In the genomic region with DNA sequence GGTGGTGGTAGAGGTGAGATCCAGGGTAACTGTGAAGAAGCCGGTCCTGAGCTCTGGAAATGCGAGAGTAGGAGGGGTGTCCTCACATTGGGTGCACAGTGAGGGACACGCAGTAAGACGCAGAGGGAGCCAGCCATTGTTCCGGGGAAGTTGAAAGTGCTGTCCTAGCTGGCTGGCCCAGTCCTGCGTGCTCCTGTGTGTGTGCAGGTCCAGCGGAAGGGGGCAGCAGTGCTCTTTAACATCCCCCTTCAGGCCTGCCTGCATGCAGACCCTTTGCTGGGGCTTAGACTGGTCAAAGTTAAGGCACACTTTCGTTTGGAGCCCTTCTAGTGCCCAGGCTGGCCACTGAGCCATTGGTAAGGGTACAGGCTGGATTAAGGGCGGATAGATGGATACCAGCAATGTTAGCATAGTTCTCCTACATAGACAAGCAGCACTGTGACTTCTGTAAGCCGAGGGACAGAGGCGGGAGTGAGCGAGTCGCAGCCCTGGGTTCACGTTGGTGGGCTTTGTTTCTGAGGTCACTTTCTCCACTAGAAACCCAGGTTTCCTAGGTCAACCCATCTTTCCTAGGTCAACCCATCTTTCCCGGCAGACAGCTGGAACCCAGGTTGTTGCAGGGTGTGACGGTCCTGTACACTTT, we compare ENCODE assay signal across 8 mouse cellular contexts. TPM values are rescaled to one million over a fixed set of nuclear protein-coding genes. Genes with fewer than 3 reads are reported as not detected.
DNase-seq lines count a peak whose midpoint lies in the region; ATAC-seq and TF ChIP-seq lines count a peak whose summit lies in the region.

No protein-coding gene starts in this region.

- peaks cover 13% of the 10 kb centered on the region for H3K36me3 ChIP-seq in heart, embryonic 14.5 days (ENCODE audit: control insufficient read depth, insufficient read depth, low read length)

- H3K4me2 ChIP-seq in heart, embryonic 14.5 days (ENCODE audit: low read length) = peak overlapping the region; percentile 97

- WGBS in heart, embryonic 14.5 days = 51% methylated on average over 16 of the region's 16 CpGs
- WGBS in lung, adult 2 months = 39% methylated on average over 16 of the region's 16 CpGs

- no peak for ATAC-seq in heart, embryonic 14.5 days (ENCODE audit: insufficient number of reproducible peaks, insufficient read depth, low FRiP score, low read depth)
- no peak for ATAC-seq in inflammation-experienced regulatory T-cells, adult 6 months

- peaks cover 9 to 30% of the 10 kb centered on the region in 2 experiments for H3K4me1 ChIP-seq in heart, embryonic 14.5 days (ENCODE audit: control insufficient read depth in 2 of 2, insufficient read depth in 2 of 2, low read length in 2 of 2)
- H3K4me1 ChIP-seq in lung, adult 2 months (ENCODE audit: control insufficient read depth, insufficient read depth, low read length) = peaks cover 15% of the 10 kb centered on the region

- TF ChIP-seq CTCF in lung, adult 2 months (IDR thresholded peaks at IDR 0.05; ENCODE audit: insufficient read depth, low read length) = peak; percentile 61

- H3K4me3 ChIP-seq in heart, embryonic 14.5 days (ENCODE audit: control insufficient read depth in 1 of 2, insufficient read depth in 1 of 2, low read depth in 1 of 2, low read length in 2 of 2) = peak overlapping the region; percentile 8 to 30; a peak in 3 of 4 replicates
- peak overlapping the region; percentile 50 for H3K4me3 ChIP-seq in lung, adult 2 months (replicated peaks; ENCODE audit: extremely low read depth, low read depth, low read length)

- no peak for TF ChIP-seq POLR2A in lung, adult 2 months (IDR thresholded peaks at IDR 0.05; ENCODE audit: borderline replicate concordance, extremely low read depth, low read depth, low read length)

- no peak overlapping the region for H3K27ac ChIP-seq in heart, embryonic 14.5 days (replicated peaks in 1 of 2; ENCODE audit: control insufficient read depth in 1 of 2, insufficient read depth in 1 of 2, low read depth in 2 of 2, low read length in 2 of 2)

- no peaks in the 10 kb centered on the region for H3K27me3 ChIP-seq in heart, embryonic 14.5 days (ENCODE audit: control insufficient read depth, insufficient read depth, low read length)

- H3K9ac ChIP-seq in heart, embryonic 14.5 days (ENCODE audit: low read length) = peak overlapping the region; percentile 39

- H3K9me3 ChIP-seq in heart, embryonic 14.5 days (ENCODE audit: control insufficient read depth, low read length) = no peaks in the 10 kb centered on the region

- peak; percentile 18 to 37 for DNase-seq in urinary bladder, adult 18-20 months (ENCODE audit: low spot score in 2 of 2)
- no peak for DNase-seq in urinary bladder, postnatal 25 days (ENCODE audit: low spot score)
- DNase-seq in embryo, embryonic 10.5 days (ENCODE audit: low spot score) = peak; percentile 85
- peak; percentile 49 to 63 for DNase-seq in kidney, postnatal 25 days
- peak; percentile 51 for DNase-seq in lung, adult 2 months
- peak; percentile 83 for DNase-seq in retina, postnatal 1 day

RNA-seq across cellular contexts. Expression of gene Fbxl14, which starts 3.6 kb away (rescaled TPM):
- 3.0 and 4.4 TPM in 2 replicates for polyA plus RNA-seq in heart, embryonic 14.5 days (2014; fragmentation: Nextera tagmentation; extraction: Ambion mirVana)
- 77.7 and 84.9 TPM in 2 replicates for polyA plus RNA-seq in lung, adult 2 months (2012; rRNA removed)
- polyA plus RNA-seq in inflammation-experienced regulatory T-cells, adult 6 months (2017; shearing (Covaris generic)) = 10 to 100 TPM; 13.8 to 15.1 (median 14.3) TPM
